Mouse (Mus musculus) regulatory T cell (primary cell): ENCODE measurements around the gene Gm13278.
"Not testable (repeated sequence)": the region's sequence is repeated elsewhere in the genome, so short reads cannot be mapped to it uniquely, and the experiment has no call there.

Experiments used
- in situ Hi-C: fragments of 300-600 bp; cut with MboI, MseI; formaldehyde crosslinking; loops from one replicate; pipeline ENCODE4 v1.15.1; 2025; ENCODE audit warnings: high pct_unique_total_duplicates

The Gm13278 gene

GRCm38 (mm10) chr4:88788402-88788801, 2.9 kb upstream of the Gm13278 start, which contains the start of gene Gm13277:
Gene Gm13277, plus strand, starts transcription at chr4:88788632.
- in situ Hi-C loops, result not testable (repeated sequence)

GRCm38 (mm10) chr4:88793936-88794675, 2.8 kb downstream of the Gm13278 start, which contains the start of gene Gm13275:
Gene Gm13275, plus strand, starts transcription at chr4:88794487.
- in situ Hi-C loops, result not testable (repeated sequence)

- in situ Hi-C loops, result not testable (repeated sequence)
These were observed 5.7 kb downstream of the Gm13278 start, which contains the start of gene Gm13279 for GRCm38 (mm10) chr4:88797097-88797496. Gene Gm13279, plus strand, starts transcription at chr4:88797397.

- in situ Hi-C loops, result not testable (repeated sequence)
These were observed 8.0 kb downstream of the Gm13278 start, which contains the start of gene Gm13285 for GRCm38 (mm10) chr4:88799365-88799764. Gene Gm13285, plus strand, starts transcription at chr4:88799665.

- in situ Hi-C loops, result not testable (repeated sequence)
These were observed 11.6 kb downstream of the Gm13278 start, which contains the start of gene Gm13287 for GRCm38 (mm10) chr4:88802954-88803353. Gene Gm13287, plus strand, starts transcription at chr4:88803254.

GRCm38 (mm10) chr4:88805231-88805630, 13.9 kb downstream of the Gm13278 start, which contains the start of gene Gm13288:
Gene Gm13288, plus strand, starts transcription at chr4:88805531.
- in situ Hi-C loops, result not testable (repeated sequence)

- in situ Hi-C loops, result not testable (repeated sequence)
These were observed 14.4 kb downstream of the Gm13278 start for GRCm38 (mm10) chr4:88805761-88806160.

- in situ Hi-C loops, result no loop called here
These were observed 24.6 kb downstream of the Gm13278 start, which contains the start of gene Ifna7 for GRCm38 (mm10) chr4:88815928-88816327. Gene Ifna7, plus strand, starts transcription at chr4:88816228.

- in situ Hi-C loops, result no loop called here
These were observed 28.3 kb downstream of the Gm13278 start, which contains the start of gene Ifna11 for GRCm38 (mm10) chr4:88819659-88820058. Gene Ifna11, plus strand, starts transcription at chr4:88819959.

GRCm38 (mm10) chr4:88822995-88823394, 31.6 kb downstream of the Gm13278 start:
- in situ Hi-C loops, result no loop called here

GRCm38 (mm10) chr4:88827116-88827515, 35.8 kb downstream of the Gm13278 start, which contains the start of gene Ifna6:
Gene Ifna6, plus strand, starts transcription at chr4:88827416.
- in situ Hi-C loops, result not testable (repeated sequence)

GRCm38 (mm10) chr4:88830523-88830922, 39.2 kb downstream of the Gm13278 start:
- in situ Hi-C loops, result no loop called here

GRCm38 (mm10) chr4:88835225-88835624, 43.9 kb downstream of the Gm13278 start, which contains the start of gene Ifna5:
Gene Ifna5, plus strand, starts transcription at chr4:88835525.
- in situ Hi-C loops, result not testable (repeated sequence)

GRCm38 (mm10) chr4:88838828-88839227, 47.5 kb downstream of the Gm13278 start:
- in situ Hi-C loops, result no loop called here

- in situ Hi-C loops, result no loop called here
These were observed 48.7 kb downstream of the Gm13278 start for GRCm38 (mm10) chr4:88840058-88840457.

GRCm38 (mm10) chr4:88841438-88841911, 50.1 kb downstream of the Gm13278 start, which contains the start of gene Ifna4:
Gene Ifna4, plus strand, starts transcription at chr4:88841861.
- in situ Hi-C loops, result no loop called here
